Mouse (Mus musculus) limb, embryonic 15.5 days (tissue): ENCODE results near the gene Dio1. TPM values are rescaled to one million over a fixed set of nuclear protein-coding genes. Genes with fewer than 3 reads are reported as not detected.

Source experiments
- ATAC-seq: fragments of 200-750 bp; cut with Nextera tagmentation; 2 replicates; pipeline ENCODE4 v1.8.0; 2017; ENCODE audit warnings: low read depth, moderate TSS enrichment; ENCODE audit not compliant: insufficient number of reproducible peaks, low FRiP score, low TSS enrichment
- H3K27ac ChIP-seq: fragments of 300-500 bp; sonication (generic); 2 replicates; pipeline ENCODE4 v1.5.1; 2015; ENCODE audit warnings: moderate library complexity, mild to moderate bottlenecking, inconsistent platforms
- H3K27me3 ChIP-seq: fragments of 300-500 bp; sonication (generic); 2 replicates; pipeline ENCODE4 v1.6.1; 2015; ENCODE audit warnings: inconsistent platforms
- H3K36me3 ChIP-seq: fragments of 300-500 bp; sonication (generic); 2 replicates; pipeline ENCODE4 v1.6.1; 2015; ENCODE audit warnings: inconsistent platforms
- H3K4me1 ChIP-seq: fragments of 300-500 bp; sonication (generic); 2 replicates; pipeline ENCODE4 v1.6.1; 2015; ENCODE audit warnings: inconsistent platforms
- H3K4me2 ChIP-seq: fragments of 300-500 bp; sonication (generic); 2 replicates; pipeline ENCODE4 v1.6.1; 2015; ENCODE audit warnings: mild to moderate bottlenecking, inconsistent platforms
- H3K4me3 ChIP-seq: fragments of 300-500 bp; sonication (generic); 2 replicates; pipeline ENCODE4 v1.5.1; 2015; ENCODE audit warnings: mild to moderate bottlenecking, inconsistent platforms
- H3K9ac ChIP-seq: fragments of 300-500 bp; sonication (generic); 2 replicates; pipeline ENCODE4 v1.6.1; 2015; ENCODE audit warnings: inconsistent platforms
- H3K9me3 ChIP-seq: fragments of 300-500 bp; sonication (generic); 2 replicates; pipeline ENCODE4 v1.6.1; 2016; ENCODE audit warnings: inconsistent platforms
- WGBS: fragments of 180-500 bp; shearing (Covaris S2); methylation state at CpG from one replicate; pipeline ENCODE4 v1.1.7; 2015; 5-methylcytosine and 5-hydroxymethylcytosine counted together
- polyA plus RNA-seq: library from polyadenylated mRNA; unstranded; fragments of >200 nt; fragmentation: Nextera tagmentation; extraction: Ambion mirVana; gene quantifications from 2 replicates; pipeline ENCODE4 v1.2.1, GENCODE M21; 2015

The Dio1 gene
- polyA plus RNA-seq, 1 experiment from 2014 or later: 0.31 TPM

DNA sequence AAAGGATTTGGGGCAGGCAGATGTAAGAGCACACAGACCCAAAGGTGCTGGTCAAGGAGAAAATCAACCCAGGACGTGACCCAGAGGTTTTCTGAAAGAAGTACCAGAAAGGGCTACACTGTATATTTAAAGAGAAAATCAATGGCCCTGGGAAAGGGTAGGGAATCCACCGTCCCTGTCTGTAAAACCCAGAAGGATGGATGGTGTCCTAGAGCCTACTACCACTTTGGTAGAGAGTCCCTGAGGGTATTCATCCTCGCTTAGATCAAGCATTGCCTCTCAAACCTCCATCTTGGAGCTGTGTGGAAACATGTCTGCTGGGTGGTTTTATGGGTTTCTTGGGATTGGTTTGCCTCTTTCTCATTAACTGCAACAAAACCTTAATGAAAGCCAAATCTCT is 52.6 kb downstream of the Dio1 start:
- 8% methylated on average over 3 of the region's 3 CpGs for WGBS
- Histone ChIP-seq H3K36me3 (no peaks in the 10 kb centered on the region), H3K27me3 (no peaks in the 10 kb centered on the region), H3K4me3 (peak overlapping the region; percentile 88), H3K4me2 (peak overlapping the region; percentile 54), H3K9me3 (no peaks in the 10 kb centered on the region), H3K4me1 (peaks cover 27% of the 10 kb centered on the region), H3K27ac (peak overlapping the region; percentile 90), H3K9ac (peak overlapping the region; percentile 75)
- ATAC-seq: no peak

DNA sequence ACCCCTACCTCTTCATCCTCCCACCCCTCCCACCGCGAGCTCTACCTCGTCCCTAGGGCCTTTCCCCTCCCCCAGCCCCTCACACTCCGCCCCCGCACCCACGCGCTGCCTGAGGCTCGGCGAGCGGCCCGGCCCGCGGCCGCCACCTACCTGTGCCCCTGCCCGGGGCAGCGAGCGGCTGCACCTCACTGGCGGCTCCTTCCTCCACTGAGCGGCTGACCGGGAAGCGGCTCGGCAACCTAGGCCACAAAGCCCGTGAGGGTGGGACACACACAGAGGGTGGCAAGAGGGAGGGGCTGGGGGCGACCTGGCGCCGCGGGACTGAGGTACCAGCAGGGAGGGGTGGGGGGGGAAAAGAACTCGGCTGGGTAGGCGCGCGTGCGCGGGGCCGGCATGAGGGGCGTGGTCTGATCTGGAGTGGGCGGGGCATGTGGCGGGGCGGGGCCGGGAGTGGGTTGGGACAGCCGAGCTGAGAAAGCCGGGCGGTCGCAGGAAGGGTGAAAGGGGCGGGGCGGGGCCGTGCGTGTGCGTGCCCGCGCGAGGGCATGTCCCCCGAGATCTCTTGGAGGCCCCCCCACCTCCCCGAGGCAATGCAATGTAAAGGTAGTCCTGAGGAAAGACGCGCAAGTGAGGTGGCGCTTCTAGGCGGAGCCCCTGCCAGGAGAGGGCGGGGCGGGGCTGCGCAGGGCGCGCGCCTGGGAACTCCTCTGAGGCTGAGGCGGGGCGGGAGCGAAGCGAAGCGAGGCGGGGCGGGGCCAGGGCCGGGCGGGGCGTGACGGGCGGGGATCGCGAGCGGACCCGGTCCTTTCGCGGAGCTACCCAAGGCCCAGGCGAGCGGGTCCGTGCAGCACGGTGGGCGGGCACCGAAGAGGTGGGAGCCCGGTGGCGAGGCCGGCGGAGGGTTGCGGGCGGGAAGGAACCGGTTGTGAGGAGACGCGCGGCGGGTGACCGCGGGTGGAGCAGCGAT is 53.6 kb downstream of the Dio1 start, which contains the start of the genes Lrrc42 and Hspb11:
Gene Lrrc42 (minus strand): TSS at position 408 of the 967 bp plus-strand sequence.
Gene Hspb11 (plus strand): TSS at position 469 of the 967 bp plus-strand sequence.
- no peaks in the 10 kb centered on the region for H3K9me3 ChIP-seq
- WGBS: under 1% methylated on average over 90 of the region's 101 CpGs

DNA sequence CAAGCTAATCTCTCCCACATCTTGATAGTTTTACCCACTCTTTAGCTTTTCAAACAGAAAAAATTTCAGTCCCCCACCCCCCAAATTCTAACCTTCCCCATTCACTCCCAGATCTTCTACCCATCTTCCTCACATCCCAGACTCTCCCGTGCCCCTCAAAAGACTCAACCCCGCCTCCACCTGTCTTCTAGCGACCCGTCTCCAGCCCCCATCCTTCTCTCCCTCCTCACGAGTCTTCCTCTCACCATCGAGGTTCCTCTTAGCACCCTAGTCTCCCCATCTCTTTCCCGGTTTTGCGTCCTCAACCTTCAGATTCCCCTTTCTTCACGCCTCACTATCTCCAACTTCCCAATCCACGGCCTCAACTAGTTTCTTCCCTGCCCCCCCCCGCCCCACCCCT is 54.4 kb downstream of the Dio1 start:
- peak overlapping the region; percentile 85 for H3K9ac ChIP-seq
- no peak for ATAC-seq
- peak overlapping the region; percentile 88 for H3K4me3 ChIP-seq
- no peaks in the 10 kb centered on the region for H3K9me3 ChIP-seq
- peaks cover 30% of the 10 kb centered on the region for H3K4me1 ChIP-seq
- H3K36me3 ChIP-seq: 0 out of 2 replicates have a peak, but pooled peaks cover 1% of the 10 kb centered on the region
- H3K27ac ChIP-seq: peak overlapping the region; percentile 88
- peak overlapping the region; percentile 61 for H3K4me2 ChIP-seq
- WGBS: 0% methylated on average over 11 of the region's 11 CpGs
- no peaks in the 10 kb centered on the region for H3K27me3 ChIP-seq

More for the DNA sequence above, 53.6 kb downstream of the Dio1 start, which contains the start of the genes Lrrc42 and Hspb11:
- Histone ChIP-seq H3K27ac (peak within 1 kb of the TSS; percentile 90), H3K9ac (peak within 1 kb of the TSS; percentile 85), H3K4me1 (peaks cover 29% of the 10 kb centered on the region), H3K36me3 (no peaks in the 10 kb centered on the region), H3K4me3 (peak within 1 kb of the TSS; percentile 88), H3K27me3 (no peaks in the 10 kb centered on the region), H3K4me2 (peak within 1 kb of the TSS; percentile 61)
- peak; percentile 97 for ATAC-seq

DNA sequence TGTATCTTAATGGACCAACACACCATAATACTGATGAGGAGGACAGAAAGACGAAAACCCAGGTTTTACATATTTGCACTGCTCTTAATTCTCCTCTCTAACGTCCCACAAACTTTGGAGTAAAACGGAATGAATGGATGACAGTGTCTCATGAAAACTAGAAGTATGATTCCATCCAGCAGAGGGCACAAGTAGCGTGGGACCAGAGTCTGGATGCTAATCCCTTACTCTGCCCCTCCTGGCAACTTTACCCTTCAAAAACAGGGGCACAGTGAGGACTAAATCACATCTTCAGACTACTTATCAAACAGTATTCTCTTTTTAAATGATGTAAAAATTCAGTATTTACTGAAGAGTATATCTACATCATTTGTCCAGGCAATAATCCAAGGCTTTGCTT is 56.5 kb downstream of the Dio1 start:
- Histone ChIP-seq H3K4me1 (peaks cover 42% of the 10 kb centered on the region), H3K27ac (no peak overlapping the region), H3K9me3 (no peaks in the 10 kb centered on the region), H3K4me2 (no peak overlapping the region), H3K27me3 (no peaks in the 10 kb centered on the region), H3K36me3 (peaks cover 10% of the 10 kb centered on the region; the same call in 1 of the 2 replicates), H3K4me3 (no peak overlapping the region), H3K9ac (no peak overlapping the region)
- ATAC-seq: no peak
- WGBS: 16% methylated on average over 4 of the region's 4 CpGs

GRCm38 (mm10) chr4:107249471-107249870 is 57.5 kb downstream of the Dio1 start:
- ATAC-seq: no peak
- 54% methylated on average over 2 of the region's 2 CpGs for WGBS

GRCm38 (mm10) chr4:107248061-107248460 is 58.9 kb downstream of the Dio1 start:
- Histone ChIP-seq H3K4me3 (no peak overlapping the region), H3K4me1 (peaks cover 44% of the 10 kb centered on the region), H3K9me3 (no peaks in the 10 kb centered on the region), H3K36me3 (peaks cover 18% of the 10 kb centered on the region; the same call in 1 of the 2 replicates), H3K27ac (no peak overlapping the region), H3K4me2 (no peak overlapping the region), H3K9ac (no peak overlapping the region), H3K27me3 (no peaks in the 10 kb centered on the region)
- no peak for ATAC-seq
- WGBS: 83% methylated on average over 3 of the region's 3 CpGs

More at GRCm38 (mm10) chr4:107249471-107249870, 57.5 kb downstream of the Dio1 start:
- Histone ChIP-seq H3K4me3 (no peak overlapping the region), H3K9me3 (no peaks in the 10 kb centered on the region), H3K36me3 (peaks cover 10% of the 10 kb centered on the region; the same call in 1 of the 2 replicates), H3K27me3 (no peaks in the 10 kb centered on the region), H3K9ac (no peak overlapping the region), H3K4me1 (peaks cover 44% of the 10 kb centered on the region), H3K4me2 (no peak overlapping the region), H3K27ac (no peak overlapping the region)

DNA sequence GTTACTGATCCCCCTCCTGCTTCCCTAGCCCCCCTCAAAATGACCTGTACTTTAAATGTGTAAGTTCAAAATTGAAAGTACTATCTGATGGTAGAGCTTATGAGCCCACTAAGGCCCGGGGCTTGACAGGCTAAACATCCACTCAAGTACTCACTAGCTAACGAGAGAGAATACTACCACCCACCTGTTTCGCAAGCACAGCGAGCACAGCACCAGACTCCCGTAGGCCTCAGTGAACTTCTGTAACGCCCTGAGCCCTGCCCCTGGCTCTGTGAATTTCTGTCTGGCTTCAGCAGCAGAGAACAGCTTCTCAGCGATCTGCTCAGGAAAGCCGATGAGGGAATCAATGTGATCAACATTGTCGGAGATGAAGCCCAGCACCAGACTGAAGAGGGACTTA is 59.9 kb downstream of the Dio1 start:
- ATAC-seq: no peak
- Histone ChIP-seq H3K27me3 (no peaks in the 10 kb centered on the region), H3K27ac (no peak overlapping the region), H3K9ac (no peak overlapping the region), H3K4me3 (no peak overlapping the region), H3K4me1 (peaks cover 39% of the 10 kb centered on the region), H3K9me3 (no peaks in the 10 kb centered on the region), H3K36me3 (peaks cover 24% of the 10 kb centered on the region; the same call in 1 of the 2 replicates), H3K4me2 (no peak overlapping the region)
- 73% methylated on average over 9 of the region's 9 CpGs for WGBS

DNA sequence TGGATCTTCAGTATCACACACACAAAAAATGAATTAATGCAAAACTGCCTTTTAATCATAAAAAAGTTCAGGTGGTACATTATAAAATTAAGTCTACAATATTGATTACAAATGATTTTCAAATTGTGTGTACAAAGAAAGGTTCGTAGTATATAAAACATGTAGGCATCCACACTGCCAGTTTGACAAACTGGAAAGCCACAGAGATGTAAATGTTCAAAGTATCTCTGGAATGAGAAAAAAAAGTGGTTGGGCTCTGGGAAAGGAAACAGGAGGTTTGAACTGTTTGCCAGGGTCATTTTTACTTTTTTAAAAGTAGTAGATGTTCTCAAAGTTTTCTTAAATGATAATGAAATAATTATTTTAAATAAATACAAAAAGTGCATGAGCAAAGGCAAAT is 60.9 kb downstream of the Dio1 start:
- no peak for ATAC-seq
- Histone ChIP-seq H3K36me3 (peaks cover 33% of the 10 kb centered on the region), H3K4me2 (no peak overlapping the region), H3K4me3 (no peak overlapping the region), H3K4me1 (peaks cover 34% of the 10 kb centered on the region), H3K27ac (no peak overlapping the region), H3K9me3 (no peaks in the 10 kb centered on the region), H3K27me3 (no peaks in the 10 kb centered on the region), H3K9ac (no peak overlapping the region)
- 47% methylated on average over 1 of the region's 1 CpGs for WGBS

DNA sequence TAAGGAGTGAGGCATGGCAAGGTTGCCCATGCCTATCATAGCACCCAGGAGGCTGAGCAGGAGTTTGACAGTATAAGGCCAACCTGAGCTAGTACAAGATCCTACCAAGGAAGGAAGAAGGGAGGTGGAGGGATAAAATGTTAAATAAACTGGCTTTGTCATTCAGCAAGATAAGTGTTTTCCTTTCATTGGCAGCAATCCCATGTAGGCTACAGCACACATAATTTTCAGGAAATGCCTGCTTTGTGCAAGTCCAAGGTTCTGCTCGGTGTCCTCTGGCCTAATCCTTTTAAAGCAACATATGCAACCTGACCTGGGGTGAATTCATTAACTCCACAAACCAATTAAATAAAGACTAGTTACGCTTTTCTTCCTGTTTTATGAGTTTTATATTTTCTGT is 61.6 kb downstream of the Dio1 start:
- ATAC-seq: no peak
- no peaks in the 10 kb centered on the region for H3K27me3 ChIP-seq
- H3K4me2 ChIP-seq: no peak overlapping the region
- peaks cover 30% of the 10 kb centered on the region for H3K4me1 ChIP-seq
- no peaks in the 10 kb centered on the region for H3K9me3 ChIP-seq
- no peak overlapping the region for H3K9ac ChIP-seq
- H3K27ac ChIP-seq: no peak overlapping the region
- 29% methylated on average over 2 of the region's 2 CpGs for WGBS
- H3K36me3 ChIP-seq: peaks cover 38% of the 10 kb centered on the region
- H3K4me3 ChIP-seq: no peak overlapping the region

DNA sequence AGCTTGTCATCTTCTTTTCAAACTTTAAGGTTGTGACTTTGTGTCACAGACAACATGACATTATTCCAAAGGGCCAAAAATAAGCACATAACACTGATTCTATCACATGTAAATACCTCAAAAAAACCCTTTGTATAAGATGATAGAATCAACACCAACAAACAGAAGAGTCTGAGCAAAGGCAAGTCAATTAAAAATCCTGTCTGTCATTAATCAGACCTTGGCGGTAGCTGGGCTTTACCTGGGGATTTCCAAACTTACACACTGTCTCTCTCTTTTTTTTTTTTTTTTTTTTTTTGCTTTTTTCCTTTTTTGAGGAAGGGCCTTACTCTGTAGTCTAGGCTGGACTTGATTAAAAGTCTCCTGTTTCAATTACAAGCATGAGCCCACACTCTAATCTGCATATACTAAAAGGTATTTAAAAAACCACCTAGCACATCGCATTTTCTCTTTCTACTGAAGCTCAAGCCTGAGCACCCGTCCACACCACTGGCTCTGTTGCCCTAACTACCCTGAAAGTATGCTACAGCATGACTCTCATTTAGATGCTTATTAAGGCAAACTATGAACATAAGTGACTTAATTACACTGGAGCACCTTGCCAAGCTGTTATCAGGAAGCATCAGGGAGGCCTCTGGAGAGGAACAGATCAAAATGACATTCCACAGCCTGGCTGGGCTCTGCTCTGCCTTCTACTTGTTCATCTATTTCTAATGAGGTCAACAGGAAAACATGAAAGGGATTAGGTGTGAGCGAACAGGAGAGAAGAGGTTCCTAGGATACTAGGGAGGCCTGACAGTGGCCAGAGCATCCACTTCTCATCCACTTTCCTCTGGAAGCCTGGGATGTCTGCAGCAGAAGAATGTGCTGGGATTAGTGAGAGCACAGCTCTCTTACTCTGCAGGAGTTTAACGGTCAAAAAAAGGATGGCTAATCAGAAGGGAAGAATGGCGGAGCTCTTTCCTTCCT is 63.3 kb downstream of the Dio1 start:
- Histone ChIP-seq H3K4me1 (peaks cover 21% of the 10 kb centered on the region), H3K27ac (no peak overlapping the region), H3K4me2 (no peak overlapping the region), H3K36me3 (peaks cover 53% of the 10 kb centered on the region), H3K9me3 (no peaks in the 10 kb centered on the region), H3K27me3 (no peaks in the 10 kb centered on the region), H3K9ac (no peak overlapping the region), H3K4me3 (no peak overlapping the region)
- 72% methylated on average over 6 of the region's 6 CpGs for WGBS
- ATAC-seq: no peak
